Mouse (Mus musculus) layer of hippocampus, postnatal 25 days (tissue): ENCODE data around the gene Zbtb1. TPM values are rescaled to one million over a fixed set of nuclear protein-coding genes. Genes with fewer than 3 reads are reported as not detected.

Experiments
- DNase-seq, 2 experiments: peaks; one replicate each; pipeline ENCODE4 v3.0.0; 2022; ENCODE audit warnings: mixed read lengths in 2 of 2, low spot score in 1 of 2; ENCODE audit errors: extremely low spot score in 1 of 2
- total RNA-seq, 2 experiments: library from RNA; stranded (reverse); gene quantifications; 2 replicates each; pipeline ENCODE4 v1.2.3; 2021

Zbtb1 gene
- total RNA-seq: 1 to 10 TPM; 7.0 to 8.3 TPM

- peak; percentile 62 to 79 for DNase-seq
Observed at GRCm38 (mm10) chr12:76369978-76370830, at the start of gene Zbtb1. Gene Zbtb1 (plus strand): TSS chr12:76370266.

- peak; percentile 70 to 74 for DNase-seq
Observed at GRCm38 (mm10) chr12:76324679-76325431, 45.2 kb upstream of the Zbtb1 start, which contains the start of gene Akap5. Gene Akap5 (plus strand): TSS chr12:76324891.

- no peak for DNase-seq
Observed at GRCm38 (mm10) chr12:76326437-76327220, 43.4 kb upstream of the Zbtb1 start.

- DNase-seq: no peak
Observed at GRCm38 (mm10) chr12:76328567-76329354, 41.3 kb upstream of the Zbtb1 start.

GRCm38 (mm10) chr12:76333688-76334087 is 36.4 kb upstream of the Zbtb1 start:
- DNase-seq: no peak

- DNase-seq: no peak
Observed at GRCm38 (mm10) chr12:76335641-76336040, 34.4 kb upstream of the Zbtb1 start.

- DNase-seq: no peak
Observed at GRCm38 (mm10) chr12:76336111-76336965, 33.7 kb upstream of the Zbtb1 start.

- peak in 1 of 2 experiments; percentile 77 for DNase-seq
Observed at GRCm38 (mm10) chr12:76341080-76341479, 29.0 kb upstream of the Zbtb1 start.

- no peak for DNase-seq
Observed at GRCm38 (mm10) chr12:76345759-76346455, 24.2 kb upstream of the Zbtb1 start.

- DNase-seq: no peak
Observed at GRCm38 (mm10) chr12:76349680-76350220, 20.3 kb upstream of the Zbtb1 start.

- DNase-seq: no peak
Observed at GRCm38 (mm10) chr12:76360868-76361267, 9.2 kb upstream of the Zbtb1 start.

GRCm38 (mm10) chr12:76361405-76362302 is 8.4 kb upstream of the Zbtb1 start:
- DNase-seq: no peak

- no peak for DNase-seq
Observed at GRCm38 (mm10) chr12:76362303-76362676, 7.8 kb upstream of the Zbtb1 start.

GRCm38 (mm10) chr12:76366276-76366675 is 3.8 kb upstream of the Zbtb1 start:
- no peak for DNase-seq

GRCm38 (mm10) chr12:76367096-76367995 is 2.7 kb upstream of the Zbtb1 start:
- DNase-seq: no peak

GRCm38 (mm10) chr12:76368201-76368789 is 1.8 kb upstream of the Zbtb1 start:
- no peak for DNase-seq
